ENCODE assay signal across 8 mouse cellular contexts in genomic region chr9:30426882-30427632, GRCm38 (mm10). TPM values are rescaled to one million over a fixed set of nuclear protein-coding genes. Genes with fewer than 3 reads are reported as not detected.
A peak's percentile ranks its signal among the peaks of the same experiment; 100 is the strongest.
DNase-seq lines count a peak whose midpoint lies in the region; ATAC-seq and TF ChIP-seq lines count a peak whose summit lies in the region.

Gene Snx19 (plus strand): TSS chr9:30427108.

- no peak within 1 kb of the TSS for H3K27ac ChIP-seq in MEL (ENCODE audit: control insufficient read depth, low read depth, low read length)
- no peak within 1 kb of the TSS for H3K27ac ChIP-seq in cerebellum, adult 2 months (ENCODE audit: insufficient read depth, low read length)
- peak within 1 kb of the TSS; percentile 39 for H3K27ac ChIP-seq in lung, embryonic 16.5 days (ENCODE audit: low read length)

- peaks cover 19% of the 10 kb centered on the region for H3K79me2 ChIP-seq in MEL (ENCODE audit: control insufficient read depth, insufficient read depth, low read length, poor library complexity)

- H3K9ac ChIP-seq in MEL (ENCODE audit: control insufficient read depth, low read depth, low read length, poor library complexity, severe bottlenecking): peak within 1 kb of the TSS; percentile 89
- H3K9ac ChIP-seq in lung, embryonic 16.5 days (ENCODE audit: low read length): peak within 1 kb of the TSS; percentile 94

- peak; percentile 91 to 97 for ATAC-seq in hematopoietic stem cell, adult 5-6 weeks (replicated peaks in 1 of 2; ENCODE audit: insufficient read depth in 1 of 2, low FRiP score in 2 of 2, low TSS enrichment in 1 of 2, low read depth in 1 of 2, poor library complexity in 2 of 2, severe bottlenecking in 2 of 2)
- ATAC-seq in lung, embryonic 16.5 days (ENCODE audit: low read depth): peak; percentile 97

- peaks cover 0 to 24% of the 10 kb centered on the region in 2 experiments; a peak in 2 of 4 replicates for H3K4me1 ChIP-seq in MEL (ENCODE audit: control insufficient read depth in 1 of 2, insufficient read depth in 2 of 2, low read length in 2 of 2)
- peaks cover 24% of the 10 kb centered on the region for H3K4me1 ChIP-seq in cerebellum, adult 2 months (ENCODE audit: control insufficient read depth, insufficient read depth, low read length)
- H3K4me1 ChIP-seq in lung, embryonic 16.5 days (replicated peaks; ENCODE audit: control insufficient read depth, insufficient read depth, low read length): peaks cover 27% of the 10 kb centered on the region

- peak within 1 kb of the TSS; percentile 83 for H3K4me2 ChIP-seq in lung, embryonic 16.5 days (ENCODE audit: low read depth, low read length)

- TF ChIP-seq RAD21 in MEL (IDR thresholded peaks at IDR 0.05; ENCODE audit: low read depth, low read length): no peak

- DNase-seq in MEL (ENCODE audit: low read depth, low spot score): peak; percentile 88
- peak; percentile 88 to 93 for DNase-seq in cerebellum, adult 2 months
- peak; percentile 91 for DNase-seq in forelimb bud, embryonic 11.5 days (ENCODE audit: low read depth, low spot score)
- DNase-seq in layer of hippocampus, adult 9-10 months (ENCODE audit: low spot score): peak; percentile 65
- DNase-seq in ovary, postnatal 10 days (ENCODE audit: low spot score): peak; percentile 92
- DNase-seq in thymus, postnatal 10 days (ENCODE audit: low spot score in 2 of 2): peak; percentile 84 to 97

- peak; percentile 72 to 94 (median 87) for TF ChIP-seq CTCF in MEL (IDR thresholded peaks at IDR 0.05 in 2 of 3, conservative IDR thresholded peaks at IDR 0.05 in 1 of 3; ENCODE audit: control insufficient read depth in 1 of 3, insufficient read depth in 1 of 3, low read depth in 2 of 3, low read length in 3 of 3, poor library complexity in 1 of 3, severe bottlenecking in 1 of 3)
- TF ChIP-seq CTCF in cerebellum, adult 2 months (IDR thresholded peaks at IDR 0.05; ENCODE audit: borderline replicate concordance, insufficient read depth, low read depth, low read length): peak; percentile 92

- WGBS in cerebellum, adult 2 months: 2% methylated on average over 53 of the region's 53 CpGs
- WGBS in lung, embryonic 16.5 days: 2% methylated on average over 53 of the region's 53 CpGs

- peaks cover 0 to 1% of the 10 kb centered on the region in 2 experiments; a peak in 1 of 4 replicates for H3K27me3 ChIP-seq in MEL (ENCODE audit: control insufficient read depth in 1 of 2, insufficient read depth in 2 of 2, low read length in 2 of 2)
- H3K27me3 ChIP-seq in cerebellum, adult 2 months (ENCODE audit: control insufficient read depth, insufficient read depth, low read length): no peaks in the 10 kb centered on the region
- H3K27me3 ChIP-seq in lung, embryonic 16.5 days (ENCODE audit: control insufficient read depth, insufficient read depth, low read depth, low read length): no peaks in the 10 kb centered on the region

- TF ChIP-seq POLR2A in MEL (IDR thresholded peaks at IDR 0.05; ENCODE audit: control insufficient read depth in 1 of 2, insufficient read depth in 1 of 2, low read depth in 1 of 2, low read length in 2 of 2, poor library complexity in 1 of 2): peak; percentile 69 to 70; a peak in 3 of 4 replicates
- TF ChIP-seq POLR2A in cerebellum, adult 2 months (IDR thresholded peaks at IDR 0.05; ENCODE audit: borderline replicate concordance, insufficient read depth, low read length): peak; percentile 25; the same call in 1 of the 2 replicates

- H3K36me3 ChIP-seq in MEL (ENCODE audit: control insufficient read depth in 1 of 2, insufficient read depth in 2 of 2, low read length in 2 of 2): peaks cover 0 to 9% of the 10 kb centered on the region in 2 experiments; a peak in 2 of 4 replicates
- H3K36me3 ChIP-seq in lung, embryonic 16.5 days (ENCODE audit: control insufficient read depth, insufficient read depth, low read length): no peaks in the 10 kb centered on the region

- no peaks in the 10 kb centered on the region for H3K9me3 ChIP-seq in MEL (replicated peaks; ENCODE audit: insufficient read depth, low read length)
- H3K9me3 ChIP-seq in lung, embryonic 16.5 days (ENCODE audit: control insufficient read depth, low read length): no peaks in the 10 kb centered on the region

- H3K4me3 ChIP-seq in MEL (ENCODE audit: control insufficient read depth in 1 of 2, insufficient read depth in 1 of 2, low read depth in 2 of 2, low read length in 2 of 2): peak within 1 kb of the TSS; percentile 89 to 92
- peak within 1 kb of the TSS; percentile 66 for H3K4me3 ChIP-seq in cerebellum, adult 2 months (replicated peaks; ENCODE audit: insufficient read depth, low read depth, low read length)
- H3K4me3 ChIP-seq in lung, embryonic 16.5 days (ENCODE audit: low read length): peak within 1 kb of the TSS; percentile 81

- no peak for TF ChIP-seq EP300 in MEL (IDR thresholded peaks at IDR 0.05; ENCODE audit: low read depth in 1 of 2, low read length in 2 of 2)

TF ChIP-seq in MEL, 35 proteins besides CTCF, POLR2A, EP300 and RAD21:
- TF ChIP-seq NRF1 (IDR thresholded peaks at IDR 0.05; ENCODE audit: insufficient read depth, low read depth, low read length, poor library complexity, severe bottlenecking) (no peak), TCF12 (IDR thresholded peaks at IDR 0.05; ENCODE audit: low read depth, low read length) (peak; percentile 16; the same call in 1 of the 2 replicates), MXI1 (IDR thresholded peaks at IDR 0.05; ENCODE audit: low read depth, low read length) (peak; percentile 56), ELF1 (IDR thresholded peaks at IDR 0.05; ENCODE audit: low read depth, low read length) (peak; percentile 85), TBP (IDR thresholded peaks at IDR 0.05; ENCODE audit: low read depth, low read length) (no peak), USF2 (IDR thresholded peaks at IDR 0.05; ENCODE audit: borderline replicate concordance in 1 of 2, insufficient read depth in 1 of 2, low read depth in 1 of 2, low read length in 2 of 2) (no peak), POLR2AphosphoS2 (IDR thresholded peaks at IDR 0.05; ENCODE audit: low read length) (no peak), HCFC1 (IDR thresholded peaks at IDR 0.05; ENCODE audit: low read depth, low read length) (peak; percentile 84), KAT2A (conservative IDR thresholded peaks at IDR 0.05; ENCODE audit: low read depth, low read length) (peak; percentile 56; the same call in 1 of the 2 replicates), NELFE (IDR thresholded peaks at IDR 0.05; ENCODE audit: low read depth, low read length) (peak; percentile 64), SIN3A (IDR thresholded peaks at IDR 0.05; ENCODE audit: low read length) (peak; percentile 62), JUND (IDR thresholded peaks at IDR 0.05; ENCODE audit: low read depth, low read length) (no peak), RCOR1 (IDR thresholded peaks at IDR 0.05; ENCODE audit: low read depth, low read length) (no peak), MAZ (IDR thresholded peaks at IDR 0.05; ENCODE audit: low read depth, low read length) (peak; percentile 65; the same call in 1 of the 2 replicates), MYC (IDR thresholded peaks at IDR 0.05; ENCODE audit: low read depth, low read length) (no peak), ETS1 (IDR thresholded peaks at IDR 0.05; ENCODE audit: low read depth, low read length) (no peak), CHD2 (IDR thresholded peaks at IDR 0.05; ENCODE audit: low read length) (no peak), POLR2AphosphoS5 (IDR thresholded peaks at IDR 0.05; ENCODE audit: borderline replicate concordance, low read depth, low read length) (no peak), MAX (IDR thresholded peaks at IDR 0.05; ENCODE audit: low read length) (no peak), BHLHE40 (IDR thresholded peaks at IDR 0.05; ENCODE audit: borderline replicate concordance, low read depth, low read length) (no peak), MYB (IDR thresholded peaks at IDR 0.05; ENCODE audit: low read depth, low read length) (no peak), ZC3H11A (IDR thresholded peaks at IDR 0.05; ENCODE audit: low read depth, low read length) (no peak), ZKSCAN1 (IDR thresholded peaks at IDR 0.05; ENCODE audit: low read depth, low read length) (no peak), CHD1 (IDR thresholded peaks at IDR 0.05; ENCODE audit: low read depth, low read length) (no peak), ZMIZ1 (IDR thresholded peaks at IDR 0.05; ENCODE audit: low read depth, low read length) (no peak), GABPA (IDR thresholded peaks at IDR 0.05; ENCODE audit: low read depth, low read length) (no peak), MEF2A (IDR thresholded peaks at IDR 0.05; ENCODE audit: extremely low read depth, insufficient replicate concordance, low read depth, low read length, poor library complexity, severe bottlenecking) (no peak), ZNF384 (IDR thresholded peaks at IDR 0.05; ENCODE audit: low read depth, low read length) (no peak), USF1 (IDR thresholded peaks at IDR 0.05; ENCODE audit: low read depth, low read length) (no peak), MAFK (IDR thresholded peaks at IDR 0.05; ENCODE audit: borderline replicate concordance, low read depth, low read length) (no peak), SMC3 (IDR thresholded peaks at IDR 0.05; ENCODE audit: low read depth, low read length) (peak; percentile 43), E2F4 (IDR thresholded peaks at IDR 0.05; ENCODE audit: borderline replicate concordance, low read depth, low read length) (no peak)

RNA-seq across cellular contexts. Expression of gene Snx19, which starts in this region (rescaled TPM):
- 11.8 and 12.0 TPM in 2 replicates for total RNA-seq in MEL (2012; rRNA removed)
- polyA plus RNA-seq in MEL (2012; ENCODE audit: insufficient read depth in 1 of 2, insufficient read length in 2 of 2, low read depth in 1 of 2, low replicate concordance in 2 of 2, missing spikeins in 1 of 2): 10 to 100 TPM in 1 of 2 experiments, not detected in 1; 17.4 TPM
- polyA plus RNA-seq in cerebellum, adult 2 months (2012; rRNA removed): 38.2 and 39.8 TPM in 2 replicates
- 15.5 and 19.3 TPM in 2 replicates for total RNA-seq in hematopoietic stem cell, adult 5-6 weeks (2017)
- 16.5 and 17.2 TPM in 2 replicates for polyA plus RNA-seq in lung, embryonic 16.5 days (2015; fragmentation: Nextera tagmentation; extraction: Ambion mirVana)
